Mouse (Mus musculus) spleen, adult 2 months (tissue): ENCODE data around the gene Efcab10. TPM values are rescaled to one million over a fixed set of nuclear protein-coding genes. Genes with fewer than 3 reads are reported as not detected.

Experiments
- DNase-seq, 2 experiments: peaks; one replicate each; pipeline versions ENCODE4 v3.0.0 to v3.0.0-alpha.2; 2012 to 2021; ENCODE audit warnings: low spot score in 2 of 2, low read depth in 1 of 2
- H3K27ac ChIP-seq: fragments of 200-500 bp; 2 replicates; pipeline ENCODE4 v1.5.1; 2012; ENCODE audit warnings: low read length, inconsistent platforms; ENCODE audit not compliant: insufficient read depth
- H3K27me3 ChIP-seq: fragments of 200-500 bp; 2 replicates; pipeline ENCODE4 v1.6.1; 2012; ENCODE audit warnings: mild to moderate bottlenecking, moderate library complexity, low read length, inconsistent platforms; ENCODE audit not compliant: control insufficient read depth, insufficient read depth
- H3K36me3 ChIP-seq: fragments of 200-500 bp; 2 replicates; pipeline ENCODE4 v1.6.1; 2012; ENCODE audit warnings: mild to moderate bottlenecking, low read length, inconsistent platforms; ENCODE audit not compliant: control insufficient read depth, insufficient read depth
- H3K4me1 ChIP-seq: fragments of 200-500 bp; 2 replicates; pipeline ENCODE4 v1.6.1; 2011; ENCODE audit warnings: inconsistent platforms; ENCODE audit not compliant: control insufficient read depth, insufficient read depth, insufficient read length
- H3K4me3 ChIP-seq: fragments of 200-500 bp; 2 replicates; pipeline ENCODE4 v1.5.1; 2011; ENCODE audit warnings: mild to moderate bottlenecking, inconsistent platforms; ENCODE audit not compliant: insufficient read depth, insufficient read length; ENCODE audit errors: extremely low read depth
- CTCF ChIP-seq: fragments of 200-500 bp; IDR thresholded peaks from 2 replicates; pipeline ENCODE4 v1.5.1; 2011; ENCODE audit warnings: mild to moderate bottlenecking, inconsistent platforms; ENCODE audit not compliant: insufficient read depth, insufficient read length, insufficient replicate concordance; ENCODE audit errors: extremely low read depth
- POLR2A ChIP-seq: fragments of 200-500 bp; IDR thresholded peaks from 2 replicates; pipeline ENCODE4 v1.6.1; 2011; ENCODE audit warnings: low read depth, low read length, inconsistent platforms
- WGBS: fragments of 180-500 bp; shearing (Covaris S2); methylation state at CpG from one replicate; pipeline ENCODE4 v1.1.7; 2018; 5-methylcytosine and 5-hydroxymethylcytosine counted together
- polyA plus RNA-seq: library from polyadenylated mRNA; depleted of rRNA; stranded (reverse); fragments of >200 nt; gene quantifications from 2 replicates; pipeline ENCODE4 v1.2.3, GENCODE M21; 2012

The Efcab10 gene
- polyA plus RNA-seq, 1 experiment = not detected

- Histone ChIP-seq H3K36me3 (no peaks in the 10 kb centered on the region), H3K4me1 (no peaks in the 10 kb centered on the region), H3K27ac (no peak overlapping the region), H3K27me3 (no peaks in the 10 kb centered on the region), H3K4me3 (no peak overlapping the region)
- TF ChIP-seq POLR2A = no peak
- no peak for TF ChIP-seq CTCF
- DNase-seq = no peak
- 24% methylated on average over 2 of the region's 2 CpGs for WGBS
These were observed 3.7 kb upstream of the Efcab10 start for GRCm38 (mm10) chr12:33390844-33391560.

GRCm38 (mm10) chr12:33403265-33403693, 8.6 kb downstream of the Efcab10 start:
- TF ChIP-seq POLR2A (no peak), CTCF (no peak)
- Histone ChIP-seq H3K27me3 (no peaks in the 10 kb centered on the region), H3K27ac (no peak overlapping the region), H3K4me1 (no peaks in the 10 kb centered on the region), H3K36me3 (no peaks in the 10 kb centered on the region), H3K4me3 (no peak overlapping the region)
- WGBS = 16% methylated on average over 7 of the region's 7 CpGs
- DNase-seq = no peak

GRCm38 (mm10) chr12:33404996-33405395, 10.3 kb downstream of the Efcab10 start:
- no peaks in the 10 kb centered on the region for H3K4me1 ChIP-seq
- H3K4me3 ChIP-seq = no peak overlapping the region
- 90% methylated on average over 5 of the region's 5 CpGs for WGBS
- TF ChIP-seq POLR2A = no peak
- no peak for TF ChIP-seq CTCF
- H3K27me3 ChIP-seq = no peaks in the 10 kb centered on the region
- H3K36me3 ChIP-seq = no peaks in the 10 kb centered on the region
- H3K27ac ChIP-seq = no peak overlapping the region
- no peak for DNase-seq

- no peak for DNase-seq
- WGBS = 84% methylated on average over 6 of the region's 6 CpGs
- no peak for TF ChIP-seq CTCF
- TF ChIP-seq POLR2A = no peak
- Histone ChIP-seq H3K36me3 (no peaks in the 10 kb centered on the region), H3K27me3 (no peaks in the 10 kb centered on the region), H3K4me3 (no peak overlapping the region), H3K4me1 (no peaks in the 10 kb centered on the region), H3K27ac (no peak overlapping the region)
These were observed 10.9 kb downstream of the Efcab10 start for GRCm38 (mm10) chr12:33405398-33406026.

- WGBS = 11% methylated on average over 6 of the region's 6 CpGs
These were observed 17.0 kb downstream of the Efcab10 start for GRCm38 (mm10) chr12:33411580-33412151.

GRCm38 (mm10) chr12:33424329-33424728, 29.7 kb downstream of the Efcab10 start:
- H3K36me3 ChIP-seq = no peaks in the 10 kb centered on the region
- DNase-seq = no peak
- no peak overlapping the region for H3K4me3 ChIP-seq
- H3K27ac ChIP-seq = no peak overlapping the region
- H3K4me1 ChIP-seq = no peaks in the 10 kb centered on the region
- WGBS = 47% methylated on average over 3 of the region's 3 CpGs
- TF ChIP-seq POLR2A = no peak
- TF ChIP-seq CTCF = peak; percentile 15; the same call in 1 of the 2 replicates
- H3K27me3 ChIP-seq = no peaks in the 10 kb centered on the region

More at GRCm38 (mm10) chr12:33411580-33412151, 17.0 kb downstream of the Efcab10 start:
- Histone ChIP-seq H3K27me3 (no peaks in the 10 kb centered on the region), H3K4me3 (no peak overlapping the region), H3K36me3 (no peaks in the 10 kb centered on the region), H3K4me1 (no peaks in the 10 kb centered on the region), H3K27ac (no peak overlapping the region)
- no peak for TF ChIP-seq CTCF
- no peak for TF ChIP-seq POLR2A
- DNase-seq = no peak

- Histone ChIP-seq H3K36me3 (no peaks in the 10 kb centered on the region), H3K27me3 (no peaks in the 10 kb centered on the region), H3K27ac (no peak overlapping the region), H3K4me1 (no peaks in the 10 kb centered on the region), H3K4me3 (no peak overlapping the region)
- no peak for DNase-seq
- TF ChIP-seq POLR2A = no peak
- TF ChIP-seq CTCF = no peak
- WGBS = 64% methylated on average over 3 of the region's 3 CpGs
These were observed 32.6 kb downstream of the Efcab10 start for GRCm38 (mm10) chr12:33427293-33427692.
